ENCODE assay signal across 47 mouse cellular contexts in the genomic region with DNA sequence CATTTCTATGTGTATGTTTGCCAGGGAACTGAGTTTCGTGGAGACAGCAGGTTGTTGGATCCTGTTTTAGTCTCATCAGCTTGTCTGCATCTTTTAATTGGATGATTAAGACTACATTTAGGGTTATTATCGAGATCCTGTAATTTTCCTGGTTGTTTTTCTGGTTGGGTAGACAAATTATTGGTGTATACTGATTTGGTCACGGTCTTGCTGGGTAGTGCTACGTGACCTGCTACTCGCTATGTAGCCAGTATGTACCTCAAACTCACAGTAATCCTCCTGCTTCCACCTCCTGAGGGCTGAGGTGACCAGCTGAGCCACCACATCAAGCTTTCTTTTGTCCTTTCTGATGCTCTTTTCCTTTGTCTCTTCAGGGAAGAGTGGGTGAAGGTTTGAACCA. TPM values are rescaled to one million over a fixed set of nuclear protein-coding genes. Genes with fewer than 3 reads are reported as not detected.
"Had no signal": no experiment of that assay in that cellular context is flagged by ENCODE, and none has a peak within 500 bp of the region (broad histone marks: within the 10 kb centered on the region; RNA-seq: fewer than 3 reads in every experiment).

No protein-coding gene starts in this region.

- H3K4me3 ChIP-seq: heart, embryonic 12.5 days; heart, embryonic 13.5 days; heart, embryonic 15.5 days; hindbrain, embryonic 10.5 days; hindbrain, embryonic 12.5 days; hindbrain, embryonic 13.5 days; hindbrain, embryonic 15.5 days; intestine, embryonic 15.5 days; kidney, embryonic 15.5 days; layer of hippocampus, adult 2 months; left cerebral cortex, adult 2 months had no signal

- H3K27me3 ChIP-seq: heart, embryonic 12.5 days; heart, embryonic 13.5 days; heart, embryonic 15.5 days; hindbrain, embryonic 12.5 days; hindbrain, embryonic 13.5 days; hindbrain, embryonic 15.5 days; intestine, embryonic 15.5 days had no signal

- H3K4me1 ChIP-seq: heart, embryonic 12.5 days; heart, embryonic 13.5 days; heart, embryonic 15.5 days; hindbrain, embryonic 10.5 days; hindbrain, embryonic 12.5 days; hindbrain, embryonic 13.5 days; hindbrain, embryonic 15.5 days; intestine, embryonic 15.5 days; kidney, embryonic 15.5 days had no signal

- H3K9me3 ChIP-seq: heart, embryonic 12.5 days; heart, embryonic 13.5 days; heart, embryonic 15.5 days; hindbrain, embryonic 10.5 days; hindbrain, embryonic 12.5 days; hindbrain, embryonic 13.5 days; hindbrain, embryonic 15.5 days; intestine, embryonic 15.5 days; kidney, embryonic 15.5 days had no signal

- DNase-seq: heart, postnatal 10 days; heart, postnatal 14 days; heart, postnatal 36 days; heart, postnatal 4 days; kidney, adult 11 months; kidney, adult 18-20 months; kidney, adult 2 months; kidney, adult 8-10 months; kidney, adult 9 months; kidney, postnatal 10 days; kidney, postnatal 14 days; kidney, postnatal 25 days; kidney, postnatal 36 days; kidney, postnatal 4 days; layer of hippocampus, adult 9-11 months; layer of hippocampus, postnatal 36 days had no signal

- H3K36me3 ChIP-seq: heart, embryonic 12.5 days; heart, embryonic 13.5 days; heart, embryonic 15.5 days; hindbrain, embryonic 10.5 days; hindbrain, embryonic 12.5 days; hindbrain, embryonic 13.5 days; hindbrain, embryonic 15.5 days; intestine, embryonic 15.5 days; kidney, embryonic 15.5 days had no signal

- H3K27ac ChIP-seq: heart, embryonic 13.5 days; heart, embryonic 15.5 days; hindbrain, embryonic 10.5 days; hindbrain, embryonic 12.5 days; hindbrain, embryonic 13.5 days; hindbrain, embryonic 14.5 days; hindbrain, embryonic 15.5 days; hindbrain, postnatal 0 days; intestine, embryonic 15.5 days; kidney, embryonic 15.5 days; kidney, postnatal 0 days; layer of hippocampus, adult 2 months; left cerebral cortex, adult 2 months had no signal

RNA-seq across cellular contexts. Expression of gene 4930438A08Rik, which starts 16.8 kb away (rescaled TPM):
- total RNA-seq: heart, postnatal 10 days; heart, postnatal 14 days; heart, postnatal 36 days; heart, postnatal 4 days; hindbrain, postnatal 0 days; layer of hippocampus, adult 18-20 months; layer of hippocampus, adult 2 months; layer of hippocampus, adult 8-10 months; layer of hippocampus, postnatal 10 days; layer of hippocampus, postnatal 14 days; layer of hippocampus, postnatal 25 days; layer of hippocampus, postnatal 36 days; left cerebral cortex, adult 18-20 months; left cerebral cortex, adult 2 months; left cerebral cortex, adult 8-10 months had no signal
- polyA plus RNA-seq: heart, embryonic 11.5 days; heart, embryonic 12.5 days; heart, embryonic 13.5 days; heart, embryonic 14.5 days; heart, embryonic 15.5 days; heart, postnatal 0 days; hindbrain, embryonic 11.5 days; hindbrain, embryonic 14.5 days; hindbrain, embryonic 15.5 days; hindbrain, postnatal 0 days; inflammation-experienced regulatory T-cells, adult 6 months; intestine, embryonic 14.5 days; intestine, embryonic 15.5 days; intestine, embryonic 16.5 days; intestine, postnatal 0 days; kidney, adult 2 months; kidney, embryonic 14.5 days; kidney, embryonic 15.5 days; kidney, embryonic 16.5 days had no signal
